Mouse (Mus musculus) thymus, adult 2 months (tissue): ENCODE data around the gene Nqo2. TPM values are rescaled to one million over a fixed set of nuclear protein-coding genes. Genes with fewer than 3 reads are reported as not detected.

Experiments
- DNase-seq: peaks from one replicate; pipeline ENCODE4 v3.0.0; 2021
- H3K27ac ChIP-seq: fragments of 200-500 bp; 2 replicates; pipeline ENCODE4 v1.5.1; 2012; ENCODE audit warnings: low read length, control low read depth; ENCODE audit not compliant: control insufficient read depth, insufficient read depth
- H3K27me3 ChIP-seq: fragments of 200-500 bp; 2 replicates; pipeline ENCODE4 v1.6.1; 2012; ENCODE audit warnings: mild to moderate bottlenecking, low read length, moderate library complexity, mixed read lengths; ENCODE audit not compliant: control insufficient read depth, insufficient read depth
- H3K36me3 ChIP-seq: fragments of 200-500 bp; 2 replicates; pipeline ENCODE4 v1.6.1; 2012; ENCODE audit warnings: mild to moderate bottlenecking, low read length, moderate library complexity; ENCODE audit not compliant: control insufficient read depth, insufficient read depth
- H3K4me1 ChIP-seq: fragments of 200-500 bp; replicated peaks from 2 replicates; pipeline ENCODE4 v1.6.1; 2012; ENCODE audit warnings: low read length; ENCODE audit not compliant: control insufficient read depth, insufficient read depth
- H3K4me3 ChIP-seq: fragments of 200-500 bp; 2 replicates; pipeline ENCODE4 v1.5.1; 2012; ENCODE audit warnings: mild to moderate bottlenecking, low read length, control low read depth, moderate library complexity; ENCODE audit not compliant: control insufficient read depth, insufficient read depth
- CTCF ChIP-seq: fragments of 200-500 bp; IDR thresholded peaks from 2 replicates; pipeline ENCODE4 v1.5.1; 2012; ENCODE audit warnings: mild to moderate bottlenecking, control low read depth, low read length, moderate library complexity, borderline replicate concordance; ENCODE audit not compliant: control insufficient read depth, poor library complexity, insufficient read depth; ENCODE audit errors: extremely low read depth
- POLR2A ChIP-seq: fragments of 200-500 bp; IDR thresholded peaks from 2 replicates; pipeline ENCODE4 v1.6.1; 2012; ENCODE audit warnings: mild to moderate bottlenecking, low read length, control low read depth, moderate library complexity; ENCODE audit not compliant: control insufficient read depth, poor library complexity, insufficient read depth; ENCODE audit errors: extremely low read depth
- WGBS: fragments of 180-500 bp; shearing (Covaris S2); methylation state at CpG from one replicate; pipeline ENCODE4 v1.1.7; 2018; 5-methylcytosine and 5-hydroxymethylcytosine counted together
- polyA plus RNA-seq: library from polyadenylated mRNA; depleted of rRNA; stranded (reverse); fragments of >200 nt; gene quantifications from 2 replicates; pipeline ENCODE4 v1.2.3, GENCODE M21; 2012; rRNA removed

The Nqo2 gene
- 2.8 and 3.5 TPM in 2 replicates for polyA plus RNA-seq

- Histone ChIP-seq H3K4me3 (peak within 1 kb of the TSS; percentile 68), H3K27me3 (no peaks in the 10 kb centered on the region), H3K4me1 (peaks cover 2% of the 10 kb centered on the region; the same call in 1 of the 2 replicates), H3K27ac (peak within 1 kb of the TSS; percentile 22; the same call in 1 of the 2 replicates), H3K36me3 (no peaks in the 10 kb centered on the region)
- 5% methylated on average over 22 of the region's 22 CpGs for WGBS
- TF ChIP-seq CTCF (no peak), POLR2A (no peak)
- peak; percentile 41 for DNase-seq
Measured at GRCm38 (mm10) chr13:33964206-33965046, at the start of gene Nqo2. Gene Nqo2 (plus strand): TSS chr13:33964687.

- no peak for DNase-seq
- Histone ChIP-seq H3K36me3 (0 out of 2 replicates have a peak, but pooled peaks cover 3% of the 10 kb centered on the region), H3K4me3 (no peak overlapping the region), H3K27ac (no peak overlapping the region), H3K27me3 (no peaks in the 10 kb centered on the region), H3K4me1 (no peaks in the 10 kb centered on the region)
- WGBS = 95% methylated on average over 6 of the region's 6 CpGs
- TF ChIP-seq CTCF (no peak), POLR2A (no peak)
Measured at GRCm38 (mm10) chr13:33921041-33921440, 43.4 kb upstream of the Nqo2 start.

- 0 out of 2 replicates have a peak, but pooled peaks cover 3% of the 10 kb centered on the region for H3K36me3 ChIP-seq
- TF ChIP-seq CTCF (no peak), POLR2A (no peak)
- H3K27me3 ChIP-seq = no peaks in the 10 kb centered on the region
- no peaks in the 10 kb centered on the region for H3K4me1 ChIP-seq
- WGBS = 94% methylated on average over 5 of the region's 5 CpGs
- no peak for DNase-seq
- no peak overlapping the region for H3K4me3 ChIP-seq
- H3K27ac ChIP-seq = no peak overlapping the region
Measured at GRCm38 (mm10) chr13:33921699-33922098, 42.8 kb upstream of the Nqo2 start.

- Histone ChIP-seq H3K4me1 (no peaks in the 10 kb centered on the region), H3K27ac (no peak overlapping the region), H3K36me3 (no peaks in the 10 kb centered on the region), H3K27me3 (no peaks in the 10 kb centered on the region), H3K4me3 (no peak overlapping the region)
- DNase-seq = no peak
- TF ChIP-seq POLR2A (no peak), CTCF (no peak)
- WGBS = 84% methylated on average over 2 of the region's 2 CpGs
Measured at GRCm38 (mm10) chr13:33930281-33930680, 34.2 kb upstream of the Nqo2 start.

GRCm38 (mm10) chr13:33930912-33931311, 33.6 kb upstream of the Nqo2 start:
- WGBS = 94% methylated on average over 3 of the region's 3 CpGs
- H3K27me3 ChIP-seq = no peaks in the 10 kb centered on the region
- no peak for DNase-seq
- TF ChIP-seq CTCF = no peak
- TF ChIP-seq POLR2A = no peak
- no peak overlapping the region for H3K27ac ChIP-seq
- H3K4me1 ChIP-seq = no peaks in the 10 kb centered on the region; the same call in 1 of the 2 replicates
- H3K4me3 ChIP-seq = no peak overlapping the region
- H3K36me3 ChIP-seq = no peaks in the 10 kb centered on the region

GRCm38 (mm10) chr13:33934743-33935142, 29.7 kb upstream of the Nqo2 start:
- TF ChIP-seq POLR2A (no peak), CTCF (no peak)
- H3K27ac ChIP-seq = no peak overlapping the region
- H3K4me3 ChIP-seq = no peak overlapping the region
- no peaks in the 10 kb centered on the region for H3K36me3 ChIP-seq
- WGBS = 85% methylated on average over 6 of the region's 6 CpGs
- no peak for DNase-seq
- H3K27me3 ChIP-seq = no peaks in the 10 kb centered on the region
- H3K4me1 ChIP-seq = no peaks in the 10 kb centered on the region; the same call in 1 of the 2 replicates
